Mouse (Mus musculus) urinary bladder, postnatal 25 days (tissue): ENCODE measurements at regions not wholly inside any gene's neighbourhood (a gene's known extent, or its start where the extent isn't known, plus 50 kb on each side); places are given as distances from the start of the nearest gene placed in this dataset.
A peak's percentile ranks its signal among the peaks of the same experiment; 100 is the strongest.
"Not testable (repeated sequence)": the region's sequence is repeated elsewhere in the genome, so short reads cannot be mapped to it uniquely, and the experiment has no call there.

ENCODE experiments used
- DNase-seq: peaks from one replicate; pipeline ENCODE4 v3.0.0; 2022; ENCODE audit warnings: low spot score

DNA sequence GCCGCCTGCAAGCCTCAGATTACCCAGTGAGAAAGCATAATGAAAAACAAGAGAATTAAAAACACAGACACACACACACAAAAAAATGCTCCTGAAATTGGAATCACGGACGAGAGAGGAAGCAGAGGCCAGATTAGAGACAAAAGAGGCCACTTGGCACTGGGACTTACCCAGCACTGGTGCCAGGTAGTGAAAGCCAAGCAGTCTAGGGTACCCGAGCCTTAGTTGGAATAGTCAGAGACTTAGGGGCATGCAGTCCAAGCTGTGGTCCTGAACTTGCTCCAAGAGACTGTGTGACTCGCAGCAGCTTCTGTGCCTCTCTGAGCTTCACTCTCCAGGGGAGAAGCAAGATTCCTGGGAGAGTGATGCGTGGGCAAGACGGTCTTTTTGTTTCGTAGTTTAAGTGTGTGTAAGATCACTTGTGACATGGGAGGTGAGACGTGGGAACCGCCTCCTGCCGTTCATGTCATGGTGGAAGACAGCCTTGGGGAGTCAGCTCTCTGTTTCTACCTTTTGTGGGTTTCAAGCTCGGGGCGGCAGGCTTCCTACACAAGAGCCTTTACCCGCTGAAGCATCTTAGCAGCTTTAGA lies 420.8 kb downstream of the Ptpru start:
- DNase-seq: no peak

DNA sequence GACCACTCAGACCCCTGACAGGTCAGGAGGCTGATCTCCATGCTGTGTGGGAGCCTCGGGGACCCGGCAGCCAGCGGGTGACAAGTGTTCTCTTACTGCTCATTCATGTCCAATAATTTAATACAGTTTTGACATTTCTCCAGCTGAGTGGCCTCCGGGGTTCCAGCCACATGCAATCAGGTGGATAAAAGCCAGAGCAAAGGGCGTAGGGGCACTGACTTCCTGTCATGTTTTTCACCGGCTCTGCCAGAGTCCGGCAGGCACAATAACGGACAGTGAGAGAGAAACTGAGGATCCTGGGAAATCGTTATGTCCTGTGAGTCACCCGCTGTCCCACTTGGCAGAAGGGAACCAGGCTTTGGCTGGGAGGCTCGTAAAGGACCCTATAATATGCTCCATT lies 412.8 kb downstream of the Ptpru start:
- no peak for DNase-seq

DNA sequence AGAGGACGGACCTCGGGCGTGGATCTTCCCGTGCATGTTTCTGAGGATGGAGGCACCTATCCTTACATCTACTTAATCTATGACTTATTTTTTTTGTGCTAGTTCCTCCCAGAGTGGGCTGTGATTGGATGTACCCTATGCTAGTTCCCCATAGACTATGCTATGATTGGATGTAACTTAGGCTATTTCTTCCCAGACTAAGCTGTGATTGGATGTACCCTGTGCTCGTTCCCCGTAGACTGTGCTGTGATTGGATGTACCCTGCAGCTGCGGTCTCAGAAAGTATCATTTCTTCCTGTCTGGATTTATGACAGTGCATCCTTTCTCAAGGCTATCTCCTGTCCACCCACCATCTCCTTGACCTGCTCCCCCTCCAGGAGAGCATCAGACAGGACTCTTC lies 410.2 kb downstream of the Ptpru start:
- no peak for DNase-seq

DNA sequence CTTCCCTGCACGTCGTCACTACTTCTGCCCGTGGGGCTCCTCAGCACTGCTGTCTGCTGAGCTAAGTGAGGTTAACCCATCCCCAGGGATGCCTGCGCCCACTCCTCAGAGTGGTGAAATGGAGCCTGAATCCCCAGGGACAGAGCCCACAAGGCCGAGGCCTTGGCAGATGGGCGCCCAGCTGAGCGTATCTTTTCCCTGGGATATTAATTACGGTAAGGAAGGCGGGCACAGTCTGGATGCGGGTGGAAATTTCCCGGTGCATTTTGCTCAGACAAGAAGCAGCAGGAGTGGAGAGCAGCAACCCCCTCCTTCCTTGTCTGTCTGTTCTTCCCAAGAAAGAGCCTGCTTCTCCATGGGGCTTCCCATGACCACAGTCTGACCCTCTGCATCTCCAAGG lies 408.7 kb downstream of the Ptpru start:
- no peak for DNase-seq

DNA sequence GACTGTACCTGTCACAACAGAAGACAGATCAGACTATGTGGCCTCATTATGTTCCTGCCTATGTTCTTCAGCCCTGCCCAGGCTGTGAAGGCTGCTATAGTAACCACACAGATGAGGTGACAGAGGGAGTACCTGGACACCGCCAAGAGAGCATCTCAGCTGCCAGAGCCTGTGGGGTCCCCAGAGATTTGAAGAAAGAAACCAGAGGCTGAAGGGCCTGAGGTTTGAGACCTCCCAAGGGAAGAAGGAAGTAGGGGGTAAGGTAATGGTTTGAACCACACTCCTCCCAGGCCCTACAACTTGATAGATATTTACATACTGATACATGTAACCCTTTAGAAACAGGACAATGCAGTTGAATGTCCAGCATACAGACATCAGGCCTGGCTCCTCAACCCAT lies 407.7 kb downstream of the Ptpru start:
- no peak for DNase-seq

DNA sequence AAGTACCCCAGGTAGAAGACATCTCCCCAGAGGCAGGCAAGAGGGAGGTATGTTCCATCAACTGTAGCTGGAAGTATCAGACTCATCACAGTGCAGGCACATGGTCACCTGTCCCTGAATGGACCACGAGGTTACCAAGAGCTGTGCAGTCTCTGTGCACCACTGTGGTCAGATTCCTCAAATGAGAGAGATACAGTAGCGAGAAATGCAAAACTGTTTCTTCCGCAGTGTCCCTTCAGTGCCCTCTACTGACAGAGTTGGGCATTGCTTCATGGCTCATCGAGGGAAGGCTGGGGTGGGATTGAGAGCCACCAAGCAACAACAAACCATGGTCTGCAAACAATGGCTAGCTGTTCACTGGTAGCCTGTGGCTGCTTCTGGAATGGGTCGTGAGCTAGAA lies 406.9 kb downstream of the Ptpru start:
- peak; percentile 57 for DNase-seq

DNA sequence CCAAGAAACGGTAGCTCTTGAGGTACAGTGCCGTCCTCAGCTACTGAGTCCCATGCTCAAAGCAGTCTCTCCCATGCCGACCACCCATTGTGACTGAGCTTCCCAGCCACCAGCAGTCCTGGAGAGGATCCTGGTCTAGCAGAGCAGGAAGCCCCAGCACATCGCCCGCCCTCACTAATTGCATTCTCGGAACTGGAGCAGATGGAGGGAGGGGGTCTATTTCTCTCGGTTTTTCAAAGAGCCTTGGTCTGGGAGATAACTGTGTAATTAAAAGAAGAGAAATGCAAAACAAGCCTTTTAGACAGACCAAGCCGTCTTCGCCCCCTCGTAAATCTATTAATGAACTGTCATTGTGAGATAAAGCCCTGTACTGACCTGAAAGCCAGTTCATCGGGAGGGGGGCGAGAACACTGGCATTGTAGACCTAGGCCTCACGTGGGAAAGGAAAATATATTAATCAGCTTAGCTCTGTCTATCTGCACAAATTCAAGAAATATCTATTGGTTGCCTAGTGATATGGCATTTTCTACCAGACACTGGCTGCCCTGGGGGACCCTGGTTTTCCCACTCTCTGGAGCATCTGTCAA lies 405.4 kb downstream of the Ptpru start:
- DNase-seq: no peak

DNA sequence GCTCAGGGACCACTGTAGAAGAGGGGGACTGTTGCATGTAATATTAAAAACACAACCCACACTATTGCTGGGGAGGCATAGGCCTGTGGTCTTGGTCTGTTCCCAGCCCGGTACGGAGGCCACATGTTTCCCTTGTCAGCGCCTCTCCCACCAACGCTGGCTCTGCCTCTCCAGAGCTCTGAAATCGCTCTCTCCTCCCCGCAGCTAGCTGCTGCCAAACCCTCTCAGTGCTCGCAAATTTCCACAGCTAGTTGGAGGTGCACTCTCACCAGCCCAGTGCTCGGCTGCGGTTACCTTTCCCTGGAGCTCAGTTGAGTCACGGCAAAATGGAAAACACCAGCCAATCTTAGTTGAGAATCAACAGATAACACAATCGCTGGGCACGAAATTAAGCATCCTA lies 402.9 kb downstream of the Ptpru start:
- DNase-seq: no peak

DNA sequence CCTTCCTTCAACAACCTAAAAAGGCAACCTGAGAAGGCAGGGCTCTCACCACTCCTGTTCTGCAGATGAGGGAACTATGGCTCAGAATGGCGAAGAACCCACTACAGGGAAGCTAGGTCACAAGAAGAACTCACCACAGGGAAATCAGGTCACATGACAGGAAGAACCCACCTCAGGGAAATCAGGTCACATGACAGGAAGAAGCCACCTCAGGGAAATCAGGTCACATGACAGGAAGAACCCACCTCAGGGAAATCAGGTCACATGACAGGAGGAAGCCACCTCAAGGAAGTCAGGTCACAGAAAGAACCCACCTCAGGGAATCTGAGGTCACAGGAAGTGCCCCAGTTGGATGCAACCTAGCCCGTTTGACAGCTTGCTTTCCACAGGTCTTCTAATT lies 399.7 kb downstream of the Ptpru start:
- DNase-seq: no peak

DNA sequence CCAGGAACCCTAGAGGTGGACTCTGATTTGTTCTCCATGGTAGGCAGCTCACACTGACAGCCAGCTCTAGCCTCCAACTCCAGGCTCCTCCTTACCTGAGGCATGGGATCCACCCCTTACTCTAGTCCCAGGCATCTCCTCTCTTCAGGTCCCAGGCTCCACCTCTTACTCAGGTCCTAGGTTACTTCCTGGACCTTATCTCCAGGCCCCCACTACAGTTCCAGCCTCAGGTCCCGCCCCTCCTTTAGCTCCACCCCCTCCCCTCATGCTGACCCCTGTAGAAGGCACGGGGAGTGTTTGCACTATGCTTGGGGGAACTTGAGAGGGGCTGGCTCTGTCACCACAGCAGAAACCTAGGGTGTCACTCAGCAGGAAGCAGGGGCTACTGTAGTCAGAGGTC lies 399.2 kb downstream of the Ptpru start:
- no peak for DNase-seq

DNA sequence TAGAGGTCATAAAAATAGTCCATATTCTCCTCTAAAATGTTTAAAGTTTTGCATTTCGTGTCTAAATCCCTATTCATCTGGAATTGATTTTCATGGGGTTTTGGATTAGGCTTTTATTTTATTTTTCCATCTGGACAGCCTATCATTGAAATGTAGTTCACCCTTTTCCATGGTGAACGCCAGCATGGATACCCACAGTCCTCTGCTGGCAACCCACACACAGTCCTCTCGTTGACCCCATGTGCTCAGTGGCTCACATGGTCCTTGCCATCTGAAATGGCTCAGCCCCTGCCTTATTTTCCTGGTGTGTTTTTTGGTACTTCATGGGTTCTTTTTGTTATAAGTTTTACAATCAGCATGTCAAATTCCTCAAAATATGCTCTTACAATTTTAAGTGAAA lies 397.2 kb downstream of the Ptpru start:
- DNase-seq: no peak

DNA sequence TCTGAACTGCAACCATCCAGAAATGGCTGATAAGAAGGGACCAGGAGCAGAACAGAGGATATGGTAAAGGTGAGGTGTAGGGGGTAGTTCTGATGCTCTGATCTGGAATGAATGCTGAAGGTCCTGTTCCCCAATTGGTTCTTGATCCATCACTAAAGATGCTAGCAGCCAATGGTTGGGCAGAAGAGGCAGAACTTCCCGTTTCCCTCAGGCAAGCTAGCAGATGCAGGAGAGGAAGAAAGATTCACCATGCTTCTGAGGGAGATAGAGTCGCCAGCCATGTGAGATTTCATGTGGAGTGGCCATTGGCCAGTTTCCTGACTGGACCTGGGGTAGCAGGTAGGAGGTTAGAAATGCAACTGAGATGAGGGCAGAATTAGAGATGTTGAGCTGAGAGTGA lies 394.6 kb downstream of the Ptpru start:
- no peak for DNase-seq

DNA sequence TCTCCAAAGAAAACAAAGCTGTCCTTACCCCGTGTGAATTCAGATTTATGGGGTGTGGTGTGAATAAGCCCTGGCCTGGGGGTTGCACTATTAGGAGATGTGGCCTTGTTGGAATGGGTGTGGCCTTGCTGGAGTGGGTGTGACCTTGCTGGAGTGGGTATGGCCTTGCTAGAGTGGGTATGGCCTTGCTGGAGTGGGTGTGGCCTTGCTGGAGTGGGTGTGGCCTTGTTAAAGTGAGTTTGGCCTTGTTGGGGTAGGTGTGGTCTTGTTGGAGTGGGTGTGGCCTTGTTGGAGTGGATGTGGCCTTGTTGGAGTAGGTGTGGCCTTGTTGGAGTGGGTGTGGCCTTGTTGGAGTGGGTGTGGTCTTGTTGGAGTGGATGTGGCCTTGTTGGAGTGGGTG lies 387.8 kb downstream of the Ptpru start:
- DNase-seq: not testable (repeated sequence)

DNA sequence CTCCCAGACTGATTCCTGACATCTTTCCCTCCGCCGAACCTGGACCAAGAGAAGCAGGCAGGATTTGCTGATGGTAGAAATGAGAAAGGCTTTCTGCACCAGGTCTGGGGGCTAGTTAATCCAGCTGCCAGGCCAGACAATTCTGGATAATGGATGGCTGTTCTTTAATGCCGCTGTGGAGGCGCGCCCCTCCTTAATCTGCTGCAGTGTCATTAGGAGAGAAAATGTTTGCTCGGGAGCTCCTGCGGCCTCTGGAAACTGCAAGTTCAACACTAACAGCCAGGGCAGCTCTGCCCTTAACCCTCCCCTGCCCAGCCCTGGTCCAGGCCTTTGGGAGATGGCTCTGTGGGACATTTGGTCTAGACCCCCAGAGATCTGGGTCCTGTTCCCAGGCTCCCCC lies 380.5 kb downstream of the Ptpru start:
- no peak for DNase-seq

DNA sequence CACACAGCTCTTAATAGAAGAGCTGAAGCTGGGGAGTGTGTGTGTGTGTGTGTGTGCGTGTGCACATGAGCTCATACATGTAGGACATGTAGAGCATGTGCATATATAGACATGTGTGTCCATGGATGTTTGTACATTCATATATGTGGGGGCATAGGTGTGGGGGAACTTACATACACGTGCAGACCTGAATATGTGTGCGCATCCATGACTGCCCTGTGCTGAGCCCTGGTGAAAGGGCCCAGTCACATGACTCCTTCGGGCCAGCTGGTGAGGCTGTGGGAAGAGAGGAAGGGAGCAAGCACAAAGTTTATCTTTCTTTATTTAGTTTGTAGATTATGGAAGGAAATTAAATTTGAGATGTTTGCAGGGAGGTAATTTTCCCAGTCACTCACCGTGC lies 378.3 kb downstream of the Ptpru start:
- no peak for DNase-seq

DNA sequence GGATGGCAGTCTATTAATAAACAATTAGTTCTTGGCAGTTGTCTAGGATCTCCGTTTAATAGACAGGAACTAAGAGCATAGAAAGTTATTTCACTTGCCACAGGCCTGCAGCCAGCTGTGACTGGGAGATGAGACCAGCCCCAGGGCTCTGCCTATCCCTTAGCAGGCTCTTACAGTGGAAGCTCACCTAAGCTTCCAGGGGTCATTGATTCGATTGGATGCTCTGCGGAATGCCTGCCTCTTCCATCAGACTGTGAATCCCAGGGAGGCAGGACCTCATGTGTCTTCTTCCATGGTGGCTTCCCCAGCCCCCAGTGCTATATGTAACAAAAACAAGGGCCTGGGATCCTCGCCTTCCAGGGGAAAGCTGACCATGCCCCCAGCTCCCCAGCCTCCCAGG lies 376.8 kb downstream of the Ptpru start:
- no peak for DNase-seq

DNA sequence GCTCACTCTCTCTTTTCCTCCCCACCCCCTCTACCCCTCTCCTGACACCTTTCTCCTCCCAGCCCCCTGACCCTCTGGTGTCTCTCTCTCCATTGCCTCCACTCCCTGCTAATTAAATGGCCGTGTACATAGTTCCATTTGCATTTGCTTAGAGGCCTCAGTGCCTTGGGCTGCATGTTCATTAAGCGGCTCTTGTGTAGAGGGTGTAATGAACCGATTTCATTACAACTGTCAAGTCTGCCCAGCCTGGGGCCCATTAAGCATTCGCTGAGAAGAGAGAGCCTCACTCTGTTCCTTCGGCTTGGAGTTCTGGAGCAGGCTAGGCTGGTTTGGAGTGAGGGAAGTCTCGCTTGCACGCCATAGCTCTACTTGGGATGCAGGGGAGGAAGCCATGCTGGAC lies 376.4 kb downstream of the Ptpru start:
- no peak for DNase-seq

DNA sequence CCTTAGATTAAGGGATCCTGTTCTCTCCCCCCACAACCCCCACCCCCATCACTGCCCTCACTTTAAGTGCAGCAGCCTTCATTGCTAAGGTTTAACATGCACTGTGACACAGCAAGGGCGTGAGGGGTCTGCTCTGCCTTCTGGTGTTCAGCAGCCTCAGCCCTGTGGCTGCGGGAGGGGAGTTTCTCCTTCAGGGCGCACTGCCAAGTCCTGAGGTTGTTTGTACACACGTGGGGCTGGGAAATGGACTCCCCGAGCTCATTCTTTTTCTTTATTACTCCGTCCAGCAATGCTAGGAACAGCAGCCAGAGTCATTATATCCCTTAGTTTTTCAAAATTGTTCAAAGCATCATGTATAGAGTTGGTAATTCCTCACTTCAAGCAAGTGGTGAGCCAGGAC lies 363.1 kb downstream of the Ptpru start:
- no peak for DNase-seq

DNA sequence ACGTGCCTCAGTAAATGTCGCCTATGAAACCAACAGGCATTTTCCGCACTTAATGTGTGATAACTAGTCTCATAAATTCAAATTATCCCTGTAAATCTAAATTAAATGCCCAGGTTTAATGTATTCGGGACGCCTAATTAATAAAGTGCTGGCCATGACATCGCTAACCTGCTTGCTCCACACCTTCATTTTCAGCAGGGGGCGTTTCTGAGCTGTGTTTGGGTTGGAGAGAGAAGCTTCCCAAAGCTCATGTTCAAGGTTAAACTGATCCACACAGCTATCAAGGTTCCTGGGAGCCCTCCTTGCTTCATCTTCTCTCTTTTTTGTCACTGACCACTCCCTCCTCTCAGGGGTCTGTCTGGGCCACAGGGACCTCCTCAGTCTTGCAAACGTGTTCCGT lies 359.2 kb downstream of the Ptpru start:
- DNase-seq: no peak

DNA sequence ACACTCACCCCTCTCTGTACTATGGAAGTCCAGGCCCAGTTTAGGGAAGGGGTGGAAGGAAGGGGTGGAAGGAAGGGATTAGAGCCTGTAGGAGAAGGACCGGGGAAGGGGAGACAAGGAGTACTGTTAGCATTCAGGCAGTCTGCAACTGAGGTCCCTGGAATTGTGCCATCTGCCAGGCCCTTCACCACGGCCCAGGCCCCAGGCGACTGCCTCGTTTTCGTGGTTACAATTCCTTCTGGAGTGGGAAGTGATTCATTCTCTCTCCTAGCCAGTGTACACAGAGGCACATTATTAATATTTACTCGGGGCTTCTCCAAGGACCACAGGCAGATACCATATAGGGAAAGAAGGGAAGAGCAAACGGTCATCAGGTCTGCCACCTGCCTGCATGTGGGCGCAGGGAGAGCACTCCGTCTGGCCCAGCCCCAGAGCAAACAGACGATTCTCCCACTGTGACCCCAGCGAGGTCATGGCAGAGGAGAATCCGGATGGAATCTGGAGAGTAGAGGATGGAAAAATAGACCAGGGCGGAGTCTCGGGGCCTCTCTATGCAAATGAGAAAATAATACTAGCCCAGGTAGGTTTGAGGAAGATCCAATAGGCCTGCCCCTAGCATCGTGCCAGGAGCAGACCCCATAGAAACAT lies 354.0 kb downstream of the Ptpru start:
- DNase-seq: no peak

DNA sequence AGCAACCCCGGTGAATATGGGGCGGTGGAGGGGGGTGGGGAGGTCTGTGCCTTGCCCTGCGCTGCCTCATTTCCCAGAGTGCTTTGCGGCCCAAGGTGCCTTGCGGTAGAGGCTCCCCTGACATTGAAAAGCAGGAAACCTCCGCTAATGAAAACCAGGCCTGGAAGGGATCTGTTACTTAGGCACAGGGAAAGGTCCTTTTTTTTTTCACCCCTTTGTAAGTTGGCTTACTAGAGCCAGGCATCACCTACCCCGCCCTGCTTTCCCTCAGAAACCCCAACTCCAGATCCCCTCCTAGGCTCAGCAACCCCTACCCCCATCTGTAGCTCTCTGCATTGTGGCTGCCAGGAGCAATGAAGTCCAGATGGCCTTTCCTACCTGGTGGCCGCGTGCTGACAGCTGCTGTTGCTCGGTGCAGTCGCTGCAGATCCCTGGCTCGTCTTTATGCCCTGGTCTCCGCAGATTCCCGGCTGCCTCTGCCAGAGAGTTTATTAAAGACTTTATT lies 353.4 kb downstream of the Ptpru start:
- DNase-seq: no peak

DNA sequence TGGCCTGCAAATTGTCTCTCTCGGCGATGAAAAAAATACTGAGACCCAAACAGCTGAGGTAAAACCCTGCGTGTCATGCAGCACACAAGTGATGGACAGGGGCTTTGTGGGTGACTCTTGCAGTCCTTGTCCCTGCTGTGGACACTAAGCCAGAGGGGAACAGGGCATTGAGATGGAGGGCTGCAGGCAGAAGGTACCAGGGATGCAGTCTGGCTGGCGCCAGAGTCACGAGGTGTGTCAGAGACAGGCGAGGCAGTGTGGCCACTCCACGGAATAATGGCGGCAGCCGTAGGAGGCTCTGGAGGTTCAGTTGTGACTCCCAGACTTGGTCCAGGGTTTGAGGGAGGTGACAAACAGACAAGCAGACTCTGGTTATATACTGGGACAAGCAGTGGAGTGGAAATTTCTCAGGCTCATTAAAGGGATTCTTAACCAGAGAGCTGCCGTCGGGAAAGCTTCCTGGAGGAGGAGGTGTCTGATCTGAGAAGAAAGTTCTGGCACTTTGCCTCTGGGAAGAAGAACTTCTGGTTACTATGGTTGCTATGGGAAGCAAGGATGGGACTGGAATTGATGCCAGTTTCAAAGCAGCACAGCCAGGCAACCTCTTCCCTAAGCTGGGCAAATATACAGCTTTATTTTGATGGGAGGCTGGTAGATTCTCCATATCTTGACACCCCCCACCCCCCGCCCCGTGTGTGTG lies 352.8 kb downstream of the Ptpru start:
- DNase-seq: no peak

DNA sequence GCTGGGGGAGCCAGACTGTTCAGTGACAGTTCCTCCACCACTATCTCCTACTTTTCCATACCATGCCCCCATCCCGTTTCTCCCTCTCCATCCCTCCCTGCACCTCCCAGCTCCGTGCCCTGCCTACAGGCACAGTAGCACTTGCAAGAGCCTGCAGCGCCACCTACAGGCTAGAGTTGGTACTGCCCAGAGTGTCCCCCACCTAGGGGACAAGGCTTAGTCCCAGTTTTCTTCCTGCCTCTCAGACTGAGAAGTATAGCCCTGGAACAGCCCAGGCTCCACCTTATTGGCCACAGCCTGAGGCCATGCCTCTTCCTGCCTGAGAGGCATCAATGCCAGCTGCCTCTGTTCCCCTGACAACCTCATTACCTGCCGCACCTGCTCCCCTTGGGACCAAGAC lies 351.3 kb downstream of the Ptpru start:
- peak; percentile 69 for DNase-seq
